Mouse (Mus musculus): ENCODE data around the gene Golt1a. TPM values are rescaled to one million over a fixed set of nuclear protein-coding genes. Genes with fewer than 3 reads are reported as not detected.

Gene Golt1a
- polyA plus RNA-seq, 2 experiments, result 2.8 to 8.0 TPM

DNA sequence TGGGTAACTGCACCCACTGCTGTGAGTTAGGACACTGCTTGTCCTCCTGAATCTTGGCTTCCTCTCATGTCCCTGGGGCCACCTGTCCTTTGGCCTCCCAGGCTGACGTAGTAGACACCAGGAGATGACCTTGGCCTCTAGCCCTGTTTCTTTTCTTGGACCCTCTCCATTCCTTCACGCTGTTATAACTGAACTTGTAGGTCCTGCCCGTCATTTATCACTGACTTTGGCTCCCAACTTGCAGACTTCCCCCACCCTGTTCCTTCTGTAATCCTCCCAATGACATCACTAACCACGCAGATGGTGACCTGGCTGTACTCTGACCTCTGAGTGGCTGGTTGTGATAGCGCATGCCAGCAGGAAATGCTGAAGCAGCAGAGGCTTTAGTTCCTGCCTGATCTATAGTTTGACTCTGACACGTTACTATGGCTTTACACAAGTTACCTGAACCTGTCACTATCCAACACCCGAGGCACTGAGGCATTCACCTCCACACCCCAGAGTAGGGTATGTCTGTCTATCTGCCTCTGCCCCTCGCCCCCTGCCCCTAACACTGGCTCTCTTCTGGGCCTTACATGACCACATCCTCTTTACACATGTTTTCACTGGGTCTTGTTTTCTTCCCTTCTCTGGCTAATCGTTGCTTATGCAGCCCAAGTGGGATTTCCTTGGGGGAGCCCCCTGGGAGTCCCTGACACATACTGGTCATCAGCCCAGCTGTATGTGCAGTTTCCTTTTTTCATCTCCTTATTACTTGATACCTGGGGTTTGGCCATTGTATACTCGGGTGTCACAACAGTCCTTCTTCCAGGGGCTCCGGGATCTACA, 38.3 kb downstream of the Golt1a start:
- H3K9me3 ChIP-seq (ENCODE audit: control insufficient read depth, low read length), result no peaks in the 10 kb centered on the region
- ATAC-seq (ENCODE audit: insufficient read depth), result no peak
- no peaks in the 10 kb centered on the region for H3K36me3 ChIP-seq (replicated peaks; ENCODE audit: control insufficient read depth, insufficient read depth, low read depth)
- no peak overlapping the region for H3K9ac ChIP-seq (replicated peaks)
- no peak overlapping the region for H3K4me3 ChIP-seq (ENCODE audit: insufficient read depth in 1 of 2, low read depth in 2 of 2, low read length in 2 of 2)
- no peak overlapping the region for H3K4me2 ChIP-seq (ENCODE audit: low read depth)
- H3K27ac ChIP-seq, result no peak overlapping the region
- H3K4me1 ChIP-seq (replicated peaks; ENCODE audit: control insufficient read depth in 2 of 2, insufficient read depth in 2 of 2, low read length in 1 of 2), result peaks cover 0 to 7% of the 10 kb centered on the region in 2 experiments; a peak in 2 of 4 replicates
- 26% methylated on average over 11 of the region's 11 CpGs for WGBS (ENCODE audit: insufficient replicate concordance)
- no peak for DNase-seq (ENCODE audit: low read depth in 3 of 3, low spot score in 3 of 3)
- TF ChIP-seq CTCF (IDR thresholded peaks at IDR 0.05; ENCODE audit: low read depth) (no peak), EP300 (IDR thresholded peaks at IDR 0.05; ENCODE audit: low read depth) (no peak)
- no peaks in the 10 kb centered on the region for H3K27me3 ChIP-seq (ENCODE audit: control insufficient read depth, insufficient read depth, low read length)

DNA sequence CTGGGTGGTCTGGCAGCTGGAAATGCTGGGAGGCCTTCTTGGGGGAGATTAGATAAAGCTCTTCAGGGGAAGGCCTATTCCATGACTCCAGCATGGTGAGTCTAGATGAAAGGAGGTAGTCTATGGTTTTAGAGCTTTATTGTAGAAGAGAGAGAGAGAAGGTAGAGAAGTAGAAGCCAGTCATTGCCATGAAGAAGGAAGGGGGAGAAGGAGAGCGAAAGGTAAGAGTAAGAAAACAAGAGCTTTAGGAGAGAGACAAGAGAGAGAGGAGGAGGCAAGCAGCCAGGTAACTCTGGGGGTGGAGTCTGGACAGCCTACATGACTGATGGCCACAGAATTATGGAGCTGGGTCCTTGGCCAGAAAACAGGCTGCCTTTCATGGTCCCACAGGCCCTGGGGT, 40.6 kb downstream of the Golt1a start, which contains the start of gene Ren1:
Gene Ren1, plus strand, starts transcription at position 301 of the 400 bp plus-strand sequence.
- H3K4me2 ChIP-seq (ENCODE audit: low read depth), result no peak within 1 kb of the TSS
- peaks cover 0 to 7% of the 10 kb centered on the region in 2 experiments; a peak in 2 of 4 replicates for H3K4me1 ChIP-seq (replicated peaks; ENCODE audit: control insufficient read depth in 2 of 2, insufficient read depth in 2 of 2, low read length in 1 of 2)
- WGBS (ENCODE audit: insufficient replicate concordance), result 50% methylated on average over 1 of the region's 1 CpGs
- TF ChIP-seq EP300 (IDR thresholded peaks at IDR 0.05; ENCODE audit: low read depth) (no peak), CTCF (IDR thresholded peaks at IDR 0.05; ENCODE audit: low read depth) (no peak)
- no peak within 1 kb of the TSS for H3K27ac ChIP-seq
- no peaks in the 10 kb centered on the region for H3K27me3 ChIP-seq (ENCODE audit: control insufficient read depth, insufficient read depth, low read length)
- H3K4me3 ChIP-seq (ENCODE audit: insufficient read depth in 1 of 2, low read depth in 2 of 2, low read length in 2 of 2), result no peak within 1 kb of the TSS
- no peaks in the 10 kb centered on the region for H3K9me3 ChIP-seq (ENCODE audit: control insufficient read depth, low read length)
- ATAC-seq (ENCODE audit: insufficient read depth), result no peak
- no peak for DNase-seq (ENCODE audit: low read depth in 3 of 3, low spot score in 3 of 3)
- no peaks in the 10 kb centered on the region for H3K36me3 ChIP-seq (replicated peaks; ENCODE audit: control insufficient read depth, insufficient read depth, low read depth)
- H3K9ac ChIP-seq (replicated peaks), result no peak within 1 kb of the TSS

DNA sequence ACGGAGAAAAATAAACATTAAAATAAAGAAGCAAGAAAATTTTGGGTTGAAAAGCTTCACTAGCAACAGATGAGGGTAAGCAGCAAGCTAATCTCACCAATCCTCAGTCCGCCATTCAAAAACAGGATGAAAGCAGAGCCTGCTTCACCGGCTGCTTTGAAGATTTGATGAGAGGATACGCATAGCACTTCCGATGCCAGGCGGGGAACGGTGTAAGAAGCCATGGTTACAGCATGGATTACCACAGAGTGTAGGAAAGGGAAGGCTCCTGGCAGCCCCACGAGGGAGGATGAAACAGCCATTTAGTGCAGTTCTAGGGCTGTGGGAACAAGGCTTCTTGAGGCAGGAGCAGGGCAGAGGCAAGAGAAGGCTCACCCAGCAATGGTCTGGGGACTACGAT, 42.2 kb downstream of the Golt1a start:
- ATAC-seq (ENCODE audit: insufficient read depth), result no peak
- Histone ChIP-seq H3K27me3 (ENCODE audit: control insufficient read depth, insufficient read depth, low read length) (no peaks in the 10 kb centered on the region), H3K9me3 (ENCODE audit: control insufficient read depth, low read length) (no peaks in the 10 kb centered on the region), H3K9ac (replicated peaks) (no peak overlapping the region), H3K4me2 (ENCODE audit: low read depth) (no peak overlapping the region), H3K4me3 (ENCODE audit: insufficient read depth in 1 of 2, low read depth in 2 of 2, low read length in 2 of 2) (no peak overlapping the region), H3K4me1 (replicated peaks; ENCODE audit: control insufficient read depth in 2 of 2, insufficient read depth in 2 of 2, low read length in 1 of 2) (peaks cover 0 to 7% of the 10 kb centered on the region in 2 experiments; a peak in 2 of 4 replicates), H3K36me3 (replicated peaks; ENCODE audit: control insufficient read depth, insufficient read depth, low read depth) (no peaks in the 10 kb centered on the region), H3K27ac (no peak overlapping the region)
- TF ChIP-seq CTCF (IDR thresholded peaks at IDR 0.05; ENCODE audit: low read depth), result no peak
- no peak for TF ChIP-seq EP300 (IDR thresholded peaks at IDR 0.05; ENCODE audit: low read depth)
- DNase-seq (ENCODE audit: low read depth in 3 of 3, low spot score in 3 of 3), result no peak
- WGBS (ENCODE audit: insufficient replicate concordance), result 35% methylated on average over 9 of the region's 9 CpGs

DNA sequence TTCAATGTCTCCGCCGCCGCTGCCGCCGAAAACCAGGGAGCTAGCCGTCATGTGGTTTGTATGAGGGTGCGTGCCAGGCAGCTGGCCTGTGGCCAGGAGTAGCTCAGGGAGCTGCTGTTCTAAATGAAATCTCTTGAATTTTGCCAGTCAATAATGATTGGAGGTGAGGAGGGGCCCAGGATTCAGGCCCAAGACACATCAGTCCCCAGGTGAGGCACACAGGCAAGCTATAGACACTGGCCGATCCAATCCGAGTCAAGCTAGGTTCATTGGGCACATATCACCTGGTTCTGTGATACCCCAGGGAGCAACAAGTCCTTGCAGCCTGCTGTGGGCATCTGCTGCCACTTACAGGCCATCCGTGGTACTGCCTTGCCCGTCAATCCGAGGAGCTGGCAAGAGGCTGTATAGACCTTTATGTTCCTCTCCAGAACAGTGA, 43.8 kb downstream of the Golt1a start:
- Histone ChIP-seq H3K9me3 (ENCODE audit: control insufficient read depth, low read length) (no peaks in the 10 kb centered on the region), H3K27ac (no peak overlapping the region), H3K36me3 (replicated peaks; ENCODE audit: control insufficient read depth, insufficient read depth, low read depth) (no peaks in the 10 kb centered on the region), H3K4me2 (ENCODE audit: low read depth) (no peak overlapping the region), H3K27me3 (ENCODE audit: control insufficient read depth, insufficient read depth, low read length) (no peaks in the 10 kb centered on the region), H3K4me1 (replicated peaks; ENCODE audit: control insufficient read depth in 2 of 2, insufficient read depth in 2 of 2, low read length in 1 of 2) (no peaks in the 10 kb centered on the region), H3K4me3 (ENCODE audit: insufficient read depth in 1 of 2, low read depth in 2 of 2, low read length in 2 of 2) (no peak overlapping the region), H3K9ac (replicated peaks) (no peak overlapping the region)
- no peak for ATAC-seq (ENCODE audit: insufficient read depth)
- WGBS (ENCODE audit: insufficient replicate concordance), result 45% methylated on average over 12 of the region's 12 CpGs
- DNase-seq (ENCODE audit: low read depth in 3 of 3, low spot score in 3 of 3), result no peak
- TF ChIP-seq CTCF (IDR thresholded peaks at IDR 0.05; ENCODE audit: low read depth) (peak; percentile 90), EP300 (IDR thresholded peaks at IDR 0.05; ENCODE audit: low read depth) (no peak)

DNA sequence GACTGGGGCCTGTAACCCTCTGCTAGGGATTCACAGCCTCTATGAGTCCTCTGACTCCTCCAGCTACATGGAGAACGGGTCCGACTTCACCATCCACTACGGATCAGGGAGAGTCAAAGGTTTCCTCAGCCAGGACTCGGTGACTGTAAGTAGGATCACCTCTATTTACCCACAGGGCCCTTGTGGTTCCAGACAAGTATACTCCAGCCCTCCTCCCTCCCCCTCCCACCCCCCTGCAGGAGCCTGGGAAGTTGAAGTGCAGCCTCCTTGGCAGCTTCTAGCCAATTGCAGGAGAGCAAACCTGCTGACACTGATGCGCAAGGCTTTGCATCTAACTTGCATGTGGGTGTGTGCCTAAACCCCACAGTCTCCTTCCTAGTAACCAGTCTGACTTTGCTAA, 45.9 kb downstream of the Golt1a start:
- ATAC-seq (ENCODE audit: insufficient read depth) (no peak), DNase-seq (ENCODE audit: low read depth in 3 of 3, low spot score in 3 of 3) (no peak)
- Histone ChIP-seq H3K4me2 (ENCODE audit: low read depth) (no peak overlapping the region), H3K9me3 (ENCODE audit: control insufficient read depth, low read length) (no peaks in the 10 kb centered on the region), H3K9ac (replicated peaks) (no peak overlapping the region), H3K27me3 (ENCODE audit: control insufficient read depth, insufficient read depth, low read length) (no peaks in the 10 kb centered on the region), H3K4me1 (replicated peaks; ENCODE audit: control insufficient read depth in 2 of 2, insufficient read depth in 2 of 2, low read length in 1 of 2) (no peaks in the 10 kb centered on the region), H3K36me3 (replicated peaks; ENCODE audit: control insufficient read depth, insufficient read depth, low read depth) (no peaks in the 10 kb centered on the region), H3K4me3 (ENCODE audit: insufficient read depth in 1 of 2, low read depth in 2 of 2, low read length in 2 of 2) (no peak overlapping the region), H3K27ac (no peak overlapping the region)
- TF ChIP-seq EP300 (IDR thresholded peaks at IDR 0.05; ENCODE audit: low read depth) (no peak), CTCF (IDR thresholded peaks at IDR 0.05; ENCODE audit: low read depth) (no peak)
- 43% methylated on average over 5 of the region's 5 CpGs for WGBS (ENCODE audit: insufficient replicate concordance)

Data from liver, embryonic 14.5 days (tissue).